Mouse (Mus musculus) testis, adult 2 months (tissue): ENCODE data around the gene Lhx5.

ENCODE experiments used
- CTCF ChIP-seq: fragments of 200-500 bp; IDR thresholded peaks from 2 replicates; pipeline ENCODE4 v1.5.1; 2012; ENCODE audit warnings: low read depth, mild to moderate bottlenecking, inconsistent platforms, low read length, moderate library complexity; ENCODE audit not compliant: control insufficient read depth, insufficient read depth, insufficient replicate concordance
- POLR2A ChIP-seq: fragments of 200-500 bp; IDR thresholded peaks from 2 replicates; pipeline ENCODE4 v1.6.1; 2012; ENCODE audit warnings: low read depth, mild to moderate bottlenecking, inconsistent platforms, low read length, moderate library complexity; ENCODE audit not compliant: control insufficient read depth

GRCm38 (mm10) chr5:120465860-120466259 lies 34.4 kb downstream of the Lhx5 start:
- TF ChIP-seq CTCF (no peak), POLR2A (no peak)
